Mouse (Mus musculus): Measurements from ENCODE around the gene Zfp691. TPM values are rescaled to one million over a fixed set of nuclear protein-coding genes. Genes with fewer than 3 reads are reported as not detected.

Gene Zfp691
- total RNA-seq, 2 experiments from 2014 or later = 6.1 to 6.5 TPM

GRCm38 (mm10) chr4:119157891-119158290 lies 16.1 kb downstream of the Zfp691 start:
- no peak overlapping the region for H3K4me3 ChIP-seq
- DNase-seq (ENCODE audit: low spot score in 2 of 2) = no peak
- TF ChIP-seq CTCF (conservative IDR thresholded peaks at IDR 0.05) = no peak
- no peak overlapping the region for H3K27ac ChIP-seq

DNA sequence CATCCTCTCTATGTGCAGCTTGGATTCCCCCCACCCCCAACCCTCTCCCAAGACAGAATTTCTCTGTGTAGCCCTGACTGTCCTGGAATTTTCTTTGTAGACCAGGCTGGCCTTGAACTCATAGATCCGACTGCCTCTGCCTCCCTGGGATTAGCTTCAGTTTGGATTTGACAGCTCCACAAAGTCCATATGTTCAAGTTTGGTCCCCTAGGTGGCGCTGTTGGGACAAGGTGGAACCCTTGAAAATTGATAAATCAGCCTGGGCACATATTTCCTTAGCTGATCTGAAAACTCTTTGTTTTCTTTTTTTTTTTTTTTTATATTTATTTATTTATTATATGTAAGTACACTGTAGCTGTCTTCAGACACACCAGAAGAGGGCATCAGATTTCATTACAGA lies 16.8 kb downstream of the Zfp691 start:
- H3K27ac ChIP-seq = no peak overlapping the region
- DNase-seq (ENCODE audit: low spot score in 2 of 2) = peak in 1 of 2 experiments; percentile 71
- TF ChIP-seq CTCF (conservative IDR thresholded peaks at IDR 0.05) = peak; percentile 78
- H3K4me3 ChIP-seq = no peak overlapping the region

DNA sequence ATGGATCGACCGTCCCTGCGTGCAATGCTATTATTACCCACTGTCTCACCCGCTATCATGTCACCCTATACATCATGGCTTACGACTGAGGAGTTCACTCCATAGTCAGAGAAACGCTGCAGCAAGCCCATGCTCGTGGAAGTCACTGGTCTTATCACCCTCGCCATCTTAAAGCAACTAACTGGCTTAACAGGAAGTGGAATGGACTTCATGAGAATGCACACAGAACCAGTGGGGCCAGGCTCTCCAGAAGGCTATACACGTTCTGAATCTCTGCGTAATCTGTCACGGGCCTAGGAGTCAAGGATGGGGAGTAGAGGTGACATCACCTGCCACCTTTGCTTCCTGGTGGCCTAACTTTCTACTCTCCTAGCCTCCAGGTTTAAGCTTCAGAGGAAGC lies 25.3 kb downstream of the Zfp691 start:
- Histone ChIP-seq H3K4me3 (no peak overlapping the region), H3K27ac (no peak overlapping the region)
- TF ChIP-seq CTCF (conservative IDR thresholded peaks at IDR 0.05) = no peak
- no peak for DNase-seq (ENCODE audit: low spot score in 2 of 2)

DNA sequence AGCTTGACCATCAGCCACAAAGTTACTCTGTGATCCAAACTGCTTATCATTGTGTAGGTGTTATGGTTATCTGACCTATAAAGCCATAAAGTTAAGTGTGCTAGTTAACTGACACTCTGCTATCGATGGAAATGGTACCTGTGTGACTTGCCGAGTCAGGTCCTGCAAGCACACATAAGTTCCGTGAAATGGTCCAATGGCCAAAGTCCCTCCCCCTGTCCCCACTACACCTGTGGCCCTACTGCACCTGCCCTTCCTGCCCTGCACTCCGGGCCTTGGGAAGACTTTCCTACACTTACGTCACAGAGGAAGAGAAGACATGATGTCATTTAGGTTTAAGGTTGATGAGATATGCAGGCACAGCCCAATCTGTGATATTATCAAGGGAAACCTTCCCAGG lies 26.6 kb downstream of the Zfp691 start:
- Histone ChIP-seq H3K4me3 (no peak overlapping the region), H3K27ac (no peak overlapping the region)
- TF ChIP-seq CTCF (conservative IDR thresholded peaks at IDR 0.05) = no peak
- DNase-seq (ENCODE audit: low spot score in 2 of 2) = no peak

DNA sequence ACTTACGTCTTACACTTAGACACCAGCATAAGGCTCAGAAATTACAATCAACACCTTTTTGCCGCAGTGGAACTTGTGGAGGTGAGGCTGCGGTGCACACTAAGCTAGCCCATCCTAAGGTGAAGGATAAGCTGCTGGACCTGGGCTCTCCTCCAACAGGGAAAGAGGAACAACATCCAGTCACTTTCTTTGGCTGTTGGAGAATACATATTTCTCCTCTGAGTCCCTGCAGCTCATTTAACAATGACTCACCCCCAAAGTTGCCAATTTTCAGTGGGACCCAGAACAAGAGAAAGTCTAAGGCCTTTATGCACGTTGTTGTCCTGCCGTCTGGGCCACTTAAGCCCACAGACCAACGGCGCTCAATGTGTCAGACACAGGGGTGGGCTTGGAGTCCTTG lies 27.2 kb downstream of the Zfp691 start:
- H3K4me3 ChIP-seq = no peak overlapping the region
- no peak for TF ChIP-seq CTCF (conservative IDR thresholded peaks at IDR 0.05)
- no peak overlapping the region for H3K27ac ChIP-seq
- no peak for DNase-seq (ENCODE audit: low spot score in 2 of 2)

- DNase-seq (ENCODE audit: low spot score in 2 of 2) = peak in 1 of 2 experiments; percentile 50
- H3K4me3 ChIP-seq = no peak overlapping the region
- H3K27ac ChIP-seq = no peak overlapping the region
- TF ChIP-seq CTCF (conservative IDR thresholded peaks at IDR 0.05) = peak; percentile 72
Measured at GRCm38 (mm10) chr4:119142230-119142871, 31.6 kb downstream of the Zfp691 start.

- no peak for TF ChIP-seq CTCF (conservative IDR thresholded peaks at IDR 0.05)
- Histone ChIP-seq H3K27ac (no peak overlapping the region), H3K4me3 (no peak overlapping the region)
- no peak for DNase-seq (ENCODE audit: low spot score in 2 of 2)
Measured at GRCm38 (mm10) chr4:119141191-119141590, 32.8 kb downstream of the Zfp691 start.

GRCm38 (mm10) chr4:119140126-119140525 lies 33.9 kb downstream of the Zfp691 start:
- Histone ChIP-seq H3K27ac (no peak overlapping the region), H3K4me3 (no peak overlapping the region)
- peak; percentile 82 for TF ChIP-seq CTCF (conservative IDR thresholded peaks at IDR 0.05)
- peak in 1 of 2 experiments; percentile 32 for DNase-seq (ENCODE audit: low spot score in 2 of 2)

- H3K4me3 ChIP-seq = no peak overlapping the region
Measured at GRCm38 (mm10) chr4:119138776-119139175, 35.2 kb downstream of the Zfp691 start.

GRCm38 (mm10) chr4:119138171-119138570 lies 35.8 kb downstream of the Zfp691 start:
- Histone ChIP-seq H3K4me3 (no peak overlapping the region; the same call in 1 of the 2 replicates), H3K27ac (peak overlapping the region; percentile 55; the same call in 1 of the 2 replicates)
- peak; percentile 64 to 67 for DNase-seq (ENCODE audit: low spot score in 2 of 2)
- no peak for TF ChIP-seq CTCF (conservative IDR thresholded peaks at IDR 0.05)

More at GRCm38 (mm10) chr4:119138776-119139175, 35.2 kb downstream of the Zfp691 start:
- DNase-seq (ENCODE audit: low spot score in 2 of 2) = peak in 1 of 2 experiments; percentile 17
- peak overlapping the region; percentile 55; the same call in 1 of the 2 replicates for H3K27ac ChIP-seq
- TF ChIP-seq CTCF (conservative IDR thresholded peaks at IDR 0.05) = no peak

DNA sequence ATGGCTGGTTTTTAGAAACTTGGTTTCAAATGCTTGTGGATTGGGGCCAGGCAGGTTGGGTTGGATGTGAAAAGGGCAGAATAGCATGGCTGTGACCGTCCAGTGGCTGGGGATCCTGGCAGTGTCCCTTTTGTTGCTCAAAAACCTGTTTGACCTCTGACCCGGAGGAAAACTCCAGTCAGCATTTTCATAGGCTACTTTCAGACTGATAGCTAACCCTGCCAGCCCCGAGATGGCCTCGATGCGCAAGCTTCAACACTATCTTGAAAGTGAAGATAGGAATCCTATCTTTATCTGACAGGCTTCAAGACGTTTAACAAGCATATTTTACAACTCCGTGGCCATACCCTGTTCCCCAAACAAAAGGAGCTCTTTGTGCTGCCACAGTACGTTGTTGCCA lies 36.7 kb downstream of the Zfp691 start:
- Histone ChIP-seq H3K4me3 (no peak overlapping the region), H3K27ac (peak overlapping the region; percentile 55; the same call in 1 of the 2 replicates)
- no peak for DNase-seq (ENCODE audit: low spot score in 2 of 2)
- no peak for TF ChIP-seq CTCF (conservative IDR thresholded peaks at IDR 0.05)

DNA sequence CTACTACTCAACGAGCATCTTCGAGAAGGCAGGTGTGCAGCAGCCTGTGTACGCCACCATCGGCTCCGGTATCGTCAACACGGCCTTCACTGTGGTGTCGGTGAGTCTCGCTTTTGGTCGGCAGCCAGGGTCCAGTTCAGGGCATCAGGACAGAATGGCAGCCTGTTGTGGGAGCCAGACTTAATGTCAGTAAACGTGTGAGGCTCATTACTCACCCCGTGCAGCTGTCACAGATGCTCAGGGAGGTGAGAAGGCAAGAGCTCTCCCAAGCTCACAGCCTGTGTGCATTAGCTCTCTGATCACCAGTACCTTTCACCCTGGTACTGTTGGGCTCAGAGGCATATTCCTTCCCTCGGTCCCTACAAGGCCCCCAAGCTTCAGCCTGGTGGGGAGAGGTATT lies 40.1 kb downstream of the Zfp691 start:
- Histone ChIP-seq H3K4me3 (no peak overlapping the region), H3K27ac (no peak overlapping the region)
- no peak for TF ChIP-seq CTCF (conservative IDR thresholded peaks at IDR 0.05)
- no peak for DNase-seq (ENCODE audit: low spot score in 2 of 2)

DNA sequence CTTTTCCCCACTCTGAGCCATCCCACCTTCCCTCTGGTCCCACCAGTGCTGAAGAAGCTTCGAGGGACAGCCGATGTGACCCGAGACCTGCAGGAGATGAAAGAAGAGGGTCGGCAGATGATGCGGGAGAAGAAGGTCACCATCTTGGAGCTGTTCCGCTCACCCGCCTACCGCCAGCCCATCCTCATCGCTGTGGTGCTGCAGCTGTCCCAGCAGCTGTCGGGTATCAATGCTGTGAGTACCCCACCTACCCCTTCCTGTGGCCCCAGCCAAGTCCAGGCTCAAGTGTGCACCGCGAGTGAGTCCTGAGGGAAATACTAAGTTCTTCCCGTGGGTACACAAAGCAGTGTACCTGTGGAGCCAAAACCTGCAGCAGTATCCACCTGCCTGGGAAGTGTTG lies 40.7 kb downstream of the Zfp691 start:
- no peak overlapping the region for H3K4me3 ChIP-seq
- TF ChIP-seq CTCF (conservative IDR thresholded peaks at IDR 0.05) = no peak
- no peak overlapping the region for H3K27ac ChIP-seq
- no peak for DNase-seq (ENCODE audit: low spot score in 2 of 2)

- Histone ChIP-seq H3K27ac (no peak overlapping the region), H3K4me3 (no peak overlapping the region)
- TF ChIP-seq CTCF (conservative IDR thresholded peaks at IDR 0.05) = no peak
- DNase-seq (ENCODE audit: low spot score in 2 of 2) = no peak
Measured at GRCm38 (mm10) chr4:119131189-119131910, 42.6 kb downstream of the Zfp691 start.

All from layer of hippocampus, adult 2 months (tissue).